Mouse (Mus musculus) heart, postnatal 0 days (tissue): Measurements from ENCODE around the gene Fer.

Experiments
- CTCF ChIP-seq: IDR thresholded peaks from 2 replicates; pipeline ENCODE4 v1.5.1; 2016; ENCODE audit warnings: antibody characterized with exemption, control low read depth, low read depth
- EP300 ChIP-seq: IDR thresholded peaks from 2 replicates; pipeline ENCODE4 v1.6.1; 2016; ENCODE audit warnings: antibody characterized with exemption, low read depth

- no peak for TF ChIP-seq CTCF
- no peak for TF ChIP-seq EP300
These were observed 266.9 kb downstream of the Fer start for GRCm38 (mm10) chr17:64129750-64130149.
